Mouse (Mus musculus) CD8-positive naive resting alpha-beta T cell, adult 57 days (primary cell): Measurements from ENCODE around the gene Bst1. TPM values are rescaled to one million over a fixed set of nuclear protein-coding genes. Genes with fewer than 3 reads are reported as not detected.

Experiments used
- total RNA-seq: library from RNA; stranded (reverse); gene quantifications from one replicate; pipeline ENCODE4 v1.2.4, GENCODE M21; 2023

Gene Bst1
- total RNA-seq, result 2.7 TPM

GRCm38 (mm10) chr5:43818695-43819094 is at the start of gene Bst1:
Gene Bst1 (plus strand): TSS chr5:43818885.

DNA sequence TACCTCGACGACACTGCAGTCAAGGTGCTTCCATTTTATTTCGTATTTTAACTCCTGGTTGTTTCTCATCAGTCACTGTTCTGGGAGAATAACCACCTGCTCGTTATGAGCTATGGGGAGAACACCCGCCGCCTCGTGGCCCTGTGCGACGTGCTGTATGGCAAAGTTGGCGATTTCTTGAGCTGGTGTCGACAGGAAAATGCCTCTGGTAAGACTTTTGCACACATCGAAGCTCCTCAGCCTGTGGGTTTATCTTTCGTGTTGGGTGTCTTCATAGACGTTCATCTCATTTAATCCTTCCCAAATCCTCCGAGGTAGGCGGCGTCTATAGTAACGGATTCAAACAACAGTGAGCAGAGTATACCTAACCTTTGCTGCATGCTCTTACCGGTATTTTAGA is 2.9 kb downstream of the Bst1 start, which contains the start of gene Fbxl5:
Gene Fbxl5 (minus strand): TSS at position 101 of the 400 bp plus-strand sequence.

DNA sequence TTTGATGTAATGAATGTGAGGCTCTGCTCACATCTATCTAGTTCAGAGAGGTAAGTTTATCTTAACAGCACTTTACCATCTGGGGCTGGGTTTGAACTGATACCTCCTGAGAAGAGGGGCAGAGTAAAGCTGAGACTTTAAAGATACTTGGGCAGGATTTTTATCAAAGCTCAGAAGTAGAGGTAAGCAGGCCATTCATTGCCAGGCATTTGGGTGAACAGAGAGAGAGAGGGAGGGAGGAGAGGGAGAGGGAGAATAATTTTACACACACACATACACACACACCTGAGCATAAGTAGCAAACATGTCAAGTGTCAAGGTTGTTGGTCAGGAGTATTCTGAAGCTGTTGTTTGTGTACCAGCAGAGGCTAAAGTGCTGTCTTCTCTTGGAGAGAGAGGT is 49.6 kb downstream of the Bst1 start, which contains the start of gene Cd38:
Gene Cd38 (plus strand): TSS at position 301 of the 400 bp plus-strand sequence.

Other genes starting within 250 kb of the Bst1 start
- not detected for gene Cc2d2a, start 156.5 kb upstream of the Bst1 start, total RNA-seq
- 51.7 TPM for gene Fbxl5, start 2.8 kb downstream of the Bst1 start, total RNA-seq
- 8.1 TPM for gene Cd38, start 49.7 kb downstream of the Bst1 start, total RNA-seq
- gene Gm7879, start 94.3 kb downstream of the Bst1 start, total RNA-seq, result 8.9 TPM
- not detected for gene Fgfbp1, start 162.9 kb downstream of the Bst1 start, total RNA-seq